Mouse (Mus musculus) olfactory bulb, adult 2 months (tissue): ENCODE results near the gene Nes.

Experiments used
- CTCF ChIP-seq: fragments of 200-500 bp; IDR thresholded peaks from 2 replicates; pipeline ENCODE4 v1.5.1; 2012; ENCODE audit warnings: low read depth, mild to moderate bottlenecking, low read length, moderate library complexity; ENCODE audit not compliant: insufficient read depth
- POLR2A ChIP-seq: fragments of 200-500 bp; IDR thresholded peaks from 2 replicates; pipeline ENCODE4 v1.6.1; 2012; ENCODE audit warnings: mild to moderate bottlenecking, low read depth, low read length, moderate library complexity; ENCODE audit not compliant: insufficient read depth

GRCm38 (mm10) chr3:87988068-87988467, 17.2 kb downstream of the Nes start:
- no peak for TF ChIP-seq CTCF
- no peak for TF ChIP-seq POLR2A
